Mouse (Mus musculus): ENCODE measurements around the gene Actg2. TPM values are rescaled to one million over a fixed set of nuclear protein-coding genes. Genes with fewer than 3 reads are reported as not detected.

Actg2 gene
- total RNA-seq, 1 experiment = 6.6 TPM

DNA sequence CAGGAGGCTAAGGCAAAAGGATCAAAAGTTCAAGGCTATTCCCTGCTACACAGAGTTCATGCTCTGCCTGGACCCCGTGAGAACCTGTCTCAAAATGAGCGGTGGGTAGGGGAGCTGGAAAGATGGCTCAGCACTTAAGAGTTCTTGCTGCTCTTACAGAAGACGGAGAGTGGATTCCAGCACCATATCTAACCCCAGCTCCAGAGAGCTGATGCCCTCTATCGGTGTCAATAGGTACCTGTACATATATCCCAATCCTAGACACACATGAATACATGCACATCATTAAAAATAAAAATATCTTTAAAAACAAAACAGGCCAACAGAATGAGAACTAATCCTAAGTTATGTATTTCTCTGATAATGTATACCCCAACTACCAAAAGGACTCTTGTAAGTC, 57.8 kb downstream of the Actg2 start:
- H3K4me1 ChIP-seq (ENCODE audit: control insufficient read depth in 2 of 2, insufficient read depth in 2 of 2, low read length in 2 of 2, poor library complexity in 1 of 2) = no peaks in the 10 kb centered on the region
- in situ Hi-C loops (cut with MboI; ENCODE audit: low sequenced_read_pairs in 2 of 2, unreplicated experiment in 2 of 2) = no loop called here
- TF ChIP-seq ZNF384 (IDR thresholded peaks at IDR 0.05; ENCODE audit: low read depth, low read length) (no peak), ZC3H11A (IDR thresholded peaks at IDR 0.05; ENCODE audit: borderline replicate concordance, low read depth, low read length) (no peak)
- no peak for DNase-seq (ENCODE audit: low read depth, low spot score)
- H3K9ac ChIP-seq (ENCODE audit: insufficient read depth, low read depth, low read length, poor library complexity, severe bottlenecking) = no peak overlapping the region
- no peak overlapping the region for H3K4me3 ChIP-seq (ENCODE audit: insufficient read depth in 1 of 2, low read depth in 1 of 2, low read length in 2 of 2, poor library complexity in 1 of 2, severe bottlenecking in 1 of 2)
- no peak overlapping the region for H3K27ac ChIP-seq (ENCODE audit: insufficient read depth, low read depth, low read length, poor library complexity, severe bottlenecking)
- no peaks in the 10 kb centered on the region; the same call in none of the 2 replicates for H3K36me3 ChIP-seq (ENCODE audit: control insufficient read depth, insufficient read depth, low read length, poor library complexity, severe bottlenecking)
- no peaks in the 10 kb centered on the region for H3K9me3 ChIP-seq (ENCODE audit: control insufficient read depth, insufficient read depth, low read depth, low read length)

DNA sequence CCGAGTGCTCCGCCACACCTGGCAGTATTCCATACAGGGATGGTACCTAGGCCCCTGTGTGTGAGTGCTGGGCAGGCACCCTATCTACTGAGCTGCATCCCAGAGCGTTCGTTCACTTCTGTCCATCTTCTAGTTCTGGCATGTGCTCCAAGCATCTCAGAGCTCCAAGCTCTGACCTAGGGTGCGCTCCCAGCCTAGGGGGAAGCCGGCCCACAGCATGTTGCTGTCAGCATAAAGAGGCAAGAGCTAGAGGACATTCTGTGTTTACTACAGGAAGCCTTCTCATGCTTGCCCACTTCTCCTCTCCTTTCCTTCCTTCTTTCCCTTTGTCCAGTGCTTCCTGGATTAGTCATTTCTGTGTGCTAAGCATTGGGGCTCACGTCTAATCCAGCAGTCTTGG, 60.6 kb downstream of the Actg2 start:
- no peak overlapping the region for H3K9ac ChIP-seq (ENCODE audit: insufficient read depth, low read depth, low read length, poor library complexity, severe bottlenecking)
- no peak overlapping the region for H3K4me3 ChIP-seq (ENCODE audit: insufficient read depth in 1 of 2, low read depth in 1 of 2, low read length in 2 of 2, poor library complexity in 1 of 2, severe bottlenecking in 1 of 2)
- H3K9me3 ChIP-seq (ENCODE audit: control insufficient read depth, insufficient read depth, low read depth, low read length) = no peaks in the 10 kb centered on the region
- no peaks in the 10 kb centered on the region for H3K4me1 ChIP-seq (ENCODE audit: control insufficient read depth in 2 of 2, insufficient read depth in 2 of 2, low read length in 2 of 2, poor library complexity in 1 of 2)
- no peak overlapping the region for H3K27ac ChIP-seq (ENCODE audit: insufficient read depth, low read depth, low read length, poor library complexity, severe bottlenecking)
- no peaks in the 10 kb centered on the region for H3K36me3 ChIP-seq (ENCODE audit: control insufficient read depth, insufficient read depth, low read length, poor library complexity, severe bottlenecking)
- TF ChIP-seq ZNF384 (IDR thresholded peaks at IDR 0.05; ENCODE audit: low read depth, low read length) (no peak), MAFK (IDR thresholded peaks at IDR 0.05; ENCODE audit: insufficient read depth, low read depth, low read length) (no peak), ZC3H11A (IDR thresholded peaks at IDR 0.05; ENCODE audit: borderline replicate concordance, low read depth, low read length) (no peak), HCFC1 (IDR thresholded peaks at IDR 0.05; ENCODE audit: borderline replicate concordance, insufficient read depth, low read length) (no peak), CHD2 (IDR thresholded peaks at IDR 0.05; ENCODE audit: low read depth, low read length) (no peak)
- in situ Hi-C loops (cut with MboI; ENCODE audit: low sequenced_read_pairs in 2 of 2, unreplicated experiment in 2 of 2) = no loop called here
- no peak for DNase-seq (ENCODE audit: low read depth, low spot score)

GRCm38 (mm10) chr6:83473240-83473639, 62.8 kb downstream of the Actg2 start:
- Histone ChIP-seq H3K4me3 (ENCODE audit: insufficient read depth in 1 of 2, low read depth in 1 of 2, low read length in 2 of 2, poor library complexity in 1 of 2, severe bottlenecking in 1 of 2) (no peak overlapping the region), H3K9me3 (ENCODE audit: control insufficient read depth, insufficient read depth, low read depth, low read length) (no peaks in the 10 kb centered on the region), H3K27ac (ENCODE audit: insufficient read depth, low read depth, low read length, poor library complexity, severe bottlenecking) (no peak overlapping the region), H3K4me1 (ENCODE audit: control insufficient read depth in 2 of 2, insufficient read depth in 2 of 2, low read length in 2 of 2, poor library complexity in 1 of 2) (no peaks in the 10 kb centered on the region), H3K9ac (ENCODE audit: insufficient read depth, low read depth, low read length, poor library complexity, severe bottlenecking) (no peak overlapping the region), H3K36me3 (ENCODE audit: control insufficient read depth, insufficient read depth, low read length, poor library complexity, severe bottlenecking) (no peaks in the 10 kb centered on the region)
- no peak for TF ChIP-seq MAFK (IDR thresholded peaks at IDR 0.05; ENCODE audit: insufficient read depth, low read depth, low read length)
- no peak for TF ChIP-seq HCFC1 (IDR thresholded peaks at IDR 0.05; ENCODE audit: borderline replicate concordance, insufficient read depth, low read length)
- no peak for TF ChIP-seq CHD2 (IDR thresholded peaks at IDR 0.05; ENCODE audit: low read depth, low read length)
- no peak for TF ChIP-seq ZNF384 (IDR thresholded peaks at IDR 0.05; ENCODE audit: low read depth, low read length)
- TF ChIP-seq ZC3H11A (IDR thresholded peaks at IDR 0.05; ENCODE audit: borderline replicate concordance, low read depth, low read length) = no peak
- no peak for DNase-seq (ENCODE audit: low read depth, low spot score)
- in situ Hi-C loops (cut with MboI; ENCODE audit: low sequenced_read_pairs in 2 of 2, unreplicated experiment in 2 of 2) = no loop called here

DNA sequence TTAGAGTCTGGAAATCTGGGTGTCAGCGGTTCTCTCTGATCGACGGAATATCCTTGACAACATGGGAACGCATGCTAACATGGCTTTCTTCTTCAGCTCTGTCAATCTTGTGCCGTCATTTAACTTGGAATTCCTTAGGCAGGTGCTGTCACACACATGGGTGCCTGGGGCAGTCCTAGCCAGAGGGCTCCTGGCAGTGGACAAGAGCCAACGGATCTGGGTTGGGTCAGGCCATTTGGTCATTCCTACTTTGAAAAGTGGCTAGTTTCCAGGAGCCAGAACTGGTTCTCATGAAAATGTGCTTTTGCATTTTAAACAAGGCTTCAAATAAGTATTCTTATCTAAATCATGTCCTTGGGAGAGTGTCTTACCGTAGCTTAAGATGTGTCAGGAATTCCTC, 64.3 kb downstream of the Actg2 start:
- no peak overlapping the region for H3K27ac ChIP-seq (ENCODE audit: insufficient read depth, low read depth, low read length, poor library complexity, severe bottlenecking)
- H3K36me3 ChIP-seq (ENCODE audit: control insufficient read depth, insufficient read depth, low read length, poor library complexity, severe bottlenecking) = no peaks in the 10 kb centered on the region
- no peak overlapping the region for H3K9ac ChIP-seq (ENCODE audit: insufficient read depth, low read depth, low read length, poor library complexity, severe bottlenecking)
- no peak for TF ChIP-seq ZC3H11A (IDR thresholded peaks at IDR 0.05; ENCODE audit: borderline replicate concordance, low read depth, low read length)
- TF ChIP-seq ZNF384 (IDR thresholded peaks at IDR 0.05; ENCODE audit: low read depth, low read length) = no peak
- no peak for TF ChIP-seq CHD2 (IDR thresholded peaks at IDR 0.05; ENCODE audit: low read depth, low read length)
- TF ChIP-seq HCFC1 (IDR thresholded peaks at IDR 0.05; ENCODE audit: borderline replicate concordance, insufficient read depth, low read length) = no peak
- TF ChIP-seq MAFK (IDR thresholded peaks at IDR 0.05; ENCODE audit: insufficient read depth, low read depth, low read length) = no peak
- H3K4me1 ChIP-seq (ENCODE audit: control insufficient read depth in 2 of 2, insufficient read depth in 2 of 2, low read length in 2 of 2, poor library complexity in 1 of 2) = no peaks in the 10 kb centered on the region
- no peak for DNase-seq (ENCODE audit: low read depth, low spot score)
- H3K9me3 ChIP-seq (ENCODE audit: control insufficient read depth, insufficient read depth, low read depth, low read length) = no peaks in the 10 kb centered on the region
- in situ Hi-C loops (cut with MboI; ENCODE audit: low sequenced_read_pairs in 2 of 2, unreplicated experiment in 2 of 2) = no loop called here
- H3K4me3 ChIP-seq (ENCODE audit: insufficient read depth in 1 of 2, low read depth in 1 of 2, low read length in 2 of 2, poor library complexity in 1 of 2, severe bottlenecking in 1 of 2) = no peak overlapping the region

- Histone ChIP-seq H3K9me3 (ENCODE audit: control insufficient read depth, insufficient read depth, low read depth, low read length) (no peaks in the 10 kb centered on the region), H3K4me3 (ENCODE audit: insufficient read depth in 1 of 2, low read depth in 1 of 2, low read length in 2 of 2, poor library complexity in 1 of 2, severe bottlenecking in 1 of 2) (no peak overlapping the region), H3K27ac (ENCODE audit: insufficient read depth, low read depth, low read length, poor library complexity, severe bottlenecking) (no peak overlapping the region), H3K36me3 (ENCODE audit: control insufficient read depth, insufficient read depth, low read length, poor library complexity, severe bottlenecking) (no peaks in the 10 kb centered on the region), H3K4me1 (ENCODE audit: control insufficient read depth in 2 of 2, insufficient read depth in 2 of 2, low read length in 2 of 2, poor library complexity in 1 of 2) (no peaks in the 10 kb centered on the region), H3K9ac (ENCODE audit: insufficient read depth, low read depth, low read length, poor library complexity, severe bottlenecking) (no peak overlapping the region)
- in situ Hi-C loops (cut with MboI; ENCODE audit: low sequenced_read_pairs in 2 of 2, unreplicated experiment in 2 of 2) = no loop called here
- no peak for DNase-seq (ENCODE audit: low read depth, low spot score)
- TF ChIP-seq MAFK (IDR thresholded peaks at IDR 0.05; ENCODE audit: insufficient read depth, low read depth, low read length) (no peak), ZNF384 (IDR thresholded peaks at IDR 0.05; ENCODE audit: low read depth, low read length) (no peak)
Observed at GRCm38 (mm10) chr6:83464011-83464410, 72.1 kb downstream of the Actg2 start.

Other genes with a start within 250 kb of the Actg2 start
- gene Mthfd2, start 210.4 kb downstream of the Actg2 start, total RNA-seq (2012; rRNA removed) = 73.0 and 80.4 TPM in 2 replicates
- 32.9 and 53.4 TPM in 2 replicates for gene Mob1a, start 210.2 kb downstream of the Actg2 start, total RNA-seq (2012; rRNA removed)
- gene Bola3, start 187.1 kb downstream of the Actg2 start, total RNA-seq (2012; rRNA removed) = 13.1 and 24.5 TPM in 2 replicates
- gene Tet3, start 77.2 kb downstream of the Actg2 start, total RNA-seq (2012; rRNA removed) = 5.1 and 6.0 TPM in 2 replicates
- 21.4 and 21.9 TPM in 2 replicates for gene Dguok, start 29.3 kb downstream of the Actg2 start, total RNA-seq (2012; rRNA removed)
- 2.0 and 2.3 TPM in 2 replicates for gene Stambp, start 36.5 kb upstream of the Actg2 start, total RNA-seq (2012; rRNA removed)
- not detected in 2 replicates for gene Clec4f, start 119.9 kb upstream of the Actg2 start, total RNA-seq (2012; rRNA removed)
- not detected in 2 replicates for gene Cd207, start 141.6 kb upstream of the Actg2 start, total RNA-seq (2012; rRNA removed)
- gene Vax2, start 175.0 kb upstream of the Actg2 start, total RNA-seq (2012; rRNA removed) = 0.69 and 2.1 TPM in 2 replicates
- gene Atp6v1b1, start 206.7 kb upstream of the Actg2 start, total RNA-seq (2012; rRNA removed) = not detected in 2 replicates
- gene Ankrd53, start 226.4 kb upstream of the Actg2 start, total RNA-seq (2012; rRNA removed) = 0.16 and 0.18 TPM in 2 replicates
- 61.6 and 70.9 TPM in 2 replicates for gene Tex261, start 239.5 kb upstream of the Actg2 start, total RNA-seq (2012; rRNA removed)

Data from ES-E14 (cell line).